Mouse (Mus musculus): ENCODE measurements around the gene Amdhd2. TPM values are rescaled to one million over a fixed set of nuclear protein-coding genes. Genes with fewer than 3 reads are reported as not detected.

Amdhd2 gene
- polyA plus RNA-seq, 1 experiment from 2014 or later = 28.3 TPM

- H3K9me3 ChIP-seq (ENCODE audit: control insufficient read depth, low read length) = no peaks in the 10 kb centered on the region
- DNase-seq (ENCODE audit: low spot score) = no peak
- H3K4me2 ChIP-seq (ENCODE audit: low read depth, low read length) = no peak overlapping the region
- H3K9ac ChIP-seq (ENCODE audit: low read depth, low read length) = no peak overlapping the region
- 91% methylated on average over 3 of the region's 3 CpGs for WGBS
- peaks cover 36% of the 10 kb centered on the region; the same call in 1 of the 2 replicates for H3K36me3 ChIP-seq (ENCODE audit: control insufficient read depth, insufficient read depth, low read length)
- no peak overlapping the region for H3K27ac ChIP-seq (replicated peaks; ENCODE audit: low read depth, low read length)
- no peak overlapping the region for H3K4me3 ChIP-seq (ENCODE audit: low read depth, low read length)
- no peak for ATAC-seq (ENCODE audit: low read depth)
- peaks cover 4% of the 10 kb centered on the region; the same call in 1 of the 2 replicates for H3K4me1 ChIP-seq (ENCODE audit: control insufficient read depth, insufficient read depth, low read length)
- no peaks in the 10 kb centered on the region for H3K27me3 ChIP-seq (replicated peaks; ENCODE audit: control insufficient read depth, insufficient read depth, low read length)
These were observed 7.2 kb downstream of the Amdhd2 start for GRCm38 (mm10) chr17:24156394-24156793.

- H3K4me3 ChIP-seq (ENCODE audit: low read depth, low read length) = no peak overlapping the region
- no peak for DNase-seq (ENCODE audit: low spot score)
- H3K4me2 ChIP-seq (ENCODE audit: low read depth, low read length) = no peak overlapping the region
- ATAC-seq (ENCODE audit: low read depth) = no peak
- H3K27ac ChIP-seq (replicated peaks; ENCODE audit: low read depth, low read length) = no peak overlapping the region
- H3K9ac ChIP-seq (ENCODE audit: low read depth, low read length) = no peak overlapping the region
- H3K36me3 ChIP-seq (ENCODE audit: control insufficient read depth, insufficient read depth, low read length) = peaks cover 36% of the 10 kb centered on the region; the same call in 1 of the 2 replicates
- no peaks in the 10 kb centered on the region for H3K9me3 ChIP-seq (ENCODE audit: control insufficient read depth, low read length)
- H3K27me3 ChIP-seq (replicated peaks; ENCODE audit: control insufficient read depth, insufficient read depth, low read length) = no peaks in the 10 kb centered on the region
- H3K4me1 ChIP-seq (ENCODE audit: control insufficient read depth, insufficient read depth, low read length) = peaks cover 6% of the 10 kb centered on the region; the same call in 1 of the 2 replicates
- WGBS = 89% methylated on average over 9 of the region's 9 CpGs
These were observed 7.8 kb downstream of the Amdhd2 start for GRCm38 (mm10) chr17:24155742-24156141.

GRCm38 (mm10) chr17:24154463-24154862, 9.1 kb downstream of the Amdhd2 start:
- no peak overlapping the region for H3K9ac ChIP-seq (ENCODE audit: low read depth, low read length)
- ATAC-seq (ENCODE audit: low read depth) (no peak), DNase-seq (ENCODE audit: low spot score) (no peak)
- peaks cover 6% of the 10 kb centered on the region; the same call in 1 of the 2 replicates for H3K4me1 ChIP-seq (ENCODE audit: control insufficient read depth, insufficient read depth, low read length)
- WGBS = 78% methylated on average over 3 of the region's 3 CpGs
- H3K27ac ChIP-seq (replicated peaks; ENCODE audit: low read depth, low read length) = no peak overlapping the region
- H3K9me3 ChIP-seq (ENCODE audit: control insufficient read depth, low read length) = no peaks in the 10 kb centered on the region
- H3K4me2 ChIP-seq (ENCODE audit: low read depth, low read length) = no peak overlapping the region
- peaks cover 36% of the 10 kb centered on the region; the same call in 1 of the 2 replicates for H3K36me3 ChIP-seq (ENCODE audit: control insufficient read depth, insufficient read depth, low read length)
- no peak overlapping the region for H3K4me3 ChIP-seq (ENCODE audit: low read depth, low read length)
- no peaks in the 10 kb centered on the region for H3K27me3 ChIP-seq (replicated peaks; ENCODE audit: control insufficient read depth, insufficient read depth, low read length)

GRCm38 (mm10) chr17:24151890-24152563, 11.5 kb downstream of the Amdhd2 start:
- WGBS = under 1% methylated on average over 26 of the region's 26 CpGs
- peak overlapping the region; percentile 60 for H3K9ac ChIP-seq (ENCODE audit: low read depth, low read length)
- peak overlapping the region; percentile 80 for H3K4me2 ChIP-seq (ENCODE audit: low read depth, low read length)

GRCm38 (mm10) chr17:24151382-24151781, 12.2 kb downstream of the Amdhd2 start:
- peak overlapping the region; percentile 80 for H3K4me2 ChIP-seq (ENCODE audit: low read depth, low read length)
- H3K9ac ChIP-seq (ENCODE audit: low read depth, low read length) = peak overlapping the region; percentile 60
- H3K36me3 ChIP-seq (ENCODE audit: control insufficient read depth, insufficient read depth, low read length) = peaks cover 20% of the 10 kb centered on the region; the same call in 1 of the 2 replicates
- DNase-seq (ENCODE audit: low spot score) (no peak), ATAC-seq (ENCODE audit: low read depth) (no peak)
- WGBS = 8% methylated on average over 7 of the region's 7 CpGs
- H3K9me3 ChIP-seq (ENCODE audit: control insufficient read depth, low read length) = no peaks in the 10 kb centered on the region
- H3K4me3 ChIP-seq (ENCODE audit: low read depth, low read length) = peak overlapping the region; percentile 44
- no peak overlapping the region for H3K27ac ChIP-seq (replicated peaks; ENCODE audit: low read depth, low read length)
- no peaks in the 10 kb centered on the region for H3K27me3 ChIP-seq (replicated peaks; ENCODE audit: control insufficient read depth, insufficient read depth, low read length)
- peaks cover 6% of the 10 kb centered on the region; the same call in 1 of the 2 replicates for H3K4me1 ChIP-seq (ENCODE audit: control insufficient read depth, insufficient read depth, low read length)

More at GRCm38 (mm10) chr17:24151890-24152563, 11.5 kb downstream of the Amdhd2 start:
- peak; percentile 91 for ATAC-seq (ENCODE audit: low read depth)
- H3K27ac ChIP-seq (replicated peaks; ENCODE audit: low read depth, low read length) = no peak overlapping the region
- peak overlapping the region; percentile 44 for H3K4me3 ChIP-seq (ENCODE audit: low read depth, low read length)
- peaks cover 26% of the 10 kb centered on the region; the same call in 1 of the 2 replicates for H3K36me3 ChIP-seq (ENCODE audit: control insufficient read depth, insufficient read depth, low read length)
- no peaks in the 10 kb centered on the region for H3K9me3 ChIP-seq (ENCODE audit: control insufficient read depth, low read length)
- H3K27me3 ChIP-seq (replicated peaks; ENCODE audit: control insufficient read depth, insufficient read depth, low read length) = no peaks in the 10 kb centered on the region
- peak; percentile 90 for DNase-seq (ENCODE audit: low spot score)
- peaks cover 6% of the 10 kb centered on the region; the same call in 1 of the 2 replicates for H3K4me1 ChIP-seq (ENCODE audit: control insufficient read depth, insufficient read depth, low read length)

GRCm38 (mm10) chr17:24150824-24151223, 12.7 kb downstream of the Amdhd2 start, which contains the start of gene Pdpk1:
TSS of gene Pdpk1 (minus strand) at chr17:24150924.
- ATAC-seq (ENCODE audit: low read depth) (no peak), DNase-seq (ENCODE audit: low spot score) (no peak)
- no peaks in the 10 kb centered on the region for H3K27me3 ChIP-seq (replicated peaks; ENCODE audit: control insufficient read depth, insufficient read depth, low read length)
- H3K36me3 ChIP-seq (ENCODE audit: control insufficient read depth, insufficient read depth, low read length) = 0 out of 2 replicates have a peak, but pooled peaks cover 15% of the 10 kb centered on the region
- peak within 1 kb of the TSS; percentile 44 for H3K4me3 ChIP-seq (ENCODE audit: low read depth, low read length)
- H3K9ac ChIP-seq (ENCODE audit: low read depth, low read length) = peak within 1 kb of the TSS; percentile 60
- WGBS = 77% methylated on average over 2 of the region's 2 CpGs
- no peaks in the 10 kb centered on the region for H3K9me3 ChIP-seq (ENCODE audit: control insufficient read depth, low read length)
- no peak within 1 kb of the TSS for H3K27ac ChIP-seq (replicated peaks; ENCODE audit: low read depth, low read length)
- peaks cover 6% of the 10 kb centered on the region; the same call in 1 of the 2 replicates for H3K4me1 ChIP-seq (ENCODE audit: control insufficient read depth, insufficient read depth, low read length)
- H3K4me2 ChIP-seq (ENCODE audit: low read depth, low read length) = peak within 1 kb of the TSS; percentile 80

GRCm38 (mm10) chr17:24149421-24149820, 14.1 kb downstream of the Amdhd2 start:
- 84% methylated on average over 7 of the region's 7 CpGs for WGBS
- 0 out of 2 replicates have a peak, but pooled peaks cover 4% of the 10 kb centered on the region for H3K36me3 ChIP-seq (ENCODE audit: control insufficient read depth, insufficient read depth, low read length)
- no peak overlapping the region for H3K4me2 ChIP-seq (ENCODE audit: low read depth, low read length)
- H3K9ac ChIP-seq (ENCODE audit: low read depth, low read length) = no peak overlapping the region
- no peak overlapping the region for H3K4me3 ChIP-seq (ENCODE audit: low read depth, low read length)
- H3K27me3 ChIP-seq (replicated peaks; ENCODE audit: control insufficient read depth, insufficient read depth, low read length) = no peaks in the 10 kb centered on the region
- no peak for ATAC-seq (ENCODE audit: low read depth)
- no peaks in the 10 kb centered on the region for H3K9me3 ChIP-seq (ENCODE audit: control insufficient read depth, low read length)
- no peak overlapping the region for H3K27ac ChIP-seq (replicated peaks; ENCODE audit: low read depth, low read length)
- H3K4me1 ChIP-seq (ENCODE audit: control insufficient read depth, insufficient read depth, low read length) = peaks cover 6% of the 10 kb centered on the region; the same call in 1 of the 2 replicates
- DNase-seq (ENCODE audit: low spot score) = no peak

GRCm38 (mm10) chr17:24142897-24143296, 20.7 kb downstream of the Amdhd2 start:
- Histone ChIP-seq H3K36me3 (ENCODE audit: control insufficient read depth, insufficient read depth, low read length) (no peaks in the 10 kb centered on the region), H3K9me3 (ENCODE audit: control insufficient read depth, low read length) (no peaks in the 10 kb centered on the region), H3K9ac (ENCODE audit: low read depth, low read length) (no peak overlapping the region), H3K27me3 (replicated peaks; ENCODE audit: control insufficient read depth, insufficient read depth, low read length) (no peaks in the 10 kb centered on the region), H3K4me3 (ENCODE audit: low read depth, low read length) (no peak overlapping the region), H3K4me2 (ENCODE audit: low read depth, low read length) (no peak overlapping the region), H3K27ac (replicated peaks; ENCODE audit: low read depth, low read length) (no peak overlapping the region), H3K4me1 (ENCODE audit: control insufficient read depth, insufficient read depth, low read length) (peaks cover 7% of the 10 kb centered on the region)
- WGBS = 29% methylated on average over 2 of the region's 2 CpGs
- ATAC-seq (ENCODE audit: low read depth) (no peak), DNase-seq (ENCODE audit: low spot score) (no peak)
